Mouse (Mus musculus) fibroblast of lung, adult 2 months (primary cell): Measurements from ENCODE around the gene Nsd1.
A peak's percentile ranks its signal among the peaks of the same experiment; 100 is the strongest.

Source experiments
- DNase-seq: peaks from one replicate; pipeline ENCODE4 v3.0.0-alpha.2; 2011; ENCODE audit warnings: low read depth

Gene Nsd1

GRCm38 (mm10) chr13:55255052-55255652 lies 45.6 kb downstream of the Nsd1 start:
- DNase-seq: no peak

DNA sequence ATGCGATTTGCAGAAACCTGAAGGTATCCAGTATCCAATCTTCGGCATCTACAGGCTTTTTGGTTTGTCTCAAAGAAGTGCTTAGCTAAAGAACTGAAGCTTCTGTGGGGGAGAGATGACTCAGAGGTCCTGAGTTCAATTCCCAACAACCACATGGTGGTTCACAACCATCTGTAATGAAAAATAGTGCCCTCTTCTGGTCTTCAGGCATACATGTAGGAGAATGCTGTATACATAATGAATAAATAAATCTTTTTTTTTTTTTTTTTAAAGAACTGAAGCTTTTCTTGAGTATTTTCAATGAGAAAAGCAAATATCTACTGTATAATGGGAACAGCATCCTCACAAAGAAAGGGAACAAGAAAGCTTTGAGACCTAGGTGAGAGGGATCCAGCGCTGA lies 49.1 kb downstream of the Nsd1 start:
- DNase-seq: no peak

DNA sequence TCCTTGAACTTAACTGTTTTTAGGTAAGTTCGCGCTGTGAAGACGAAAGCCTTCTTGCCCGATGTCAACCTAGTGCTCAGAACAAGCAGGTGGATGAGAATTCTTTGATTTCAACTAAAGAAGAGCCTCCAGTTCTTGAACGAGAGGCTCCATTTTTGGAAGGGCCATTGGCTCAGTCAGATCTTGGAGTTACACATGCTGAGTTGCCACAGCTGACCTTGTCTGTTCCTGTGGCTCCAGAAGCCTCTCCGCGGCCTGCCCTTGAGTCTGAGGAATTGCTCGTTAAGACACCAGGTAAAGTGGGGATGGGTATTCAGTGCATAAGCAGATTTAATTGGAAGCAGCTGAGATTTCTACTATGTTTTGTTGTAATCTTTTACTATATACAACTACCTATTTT lies 51.9 kb downstream of the Nsd1 start:
- DNase-seq: no peak

- no peak for DNase-seq
These were observed 52.5 kb downstream of the Nsd1 start for GRCm38 (mm10) chr13:55262096-55262495.

DNA sequence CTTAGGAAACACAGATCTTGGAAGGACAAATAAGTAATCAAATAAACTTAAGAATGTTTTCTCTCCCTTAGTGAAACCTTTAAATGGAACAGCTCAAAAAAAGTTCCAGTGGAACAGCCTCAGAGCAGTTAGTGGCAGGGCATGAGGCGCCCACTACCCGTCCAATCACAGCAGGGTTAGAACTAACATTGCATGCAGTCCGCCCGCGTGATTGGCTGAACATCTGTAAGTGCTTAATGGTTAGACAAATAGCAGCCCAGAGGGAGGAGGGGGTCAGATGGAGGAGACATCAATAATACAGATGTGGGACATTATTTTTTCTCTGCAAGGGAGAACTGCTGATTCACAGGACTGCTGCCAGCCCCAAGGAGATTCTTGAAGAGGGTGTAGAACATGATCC lies 67.6 kb downstream of the Nsd1 start:
- DNase-seq: no peak

- DNase-seq: no peak
These were observed 68.1 kb downstream of the Nsd1 start for GRCm38 (mm10) chr13:55277646-55278045.

- peak; percentile 9 for DNase-seq
These were observed 79.3 kb downstream of the Nsd1 start for GRCm38 (mm10) chr13:55288854-55289253.

- no peak for DNase-seq
These were observed 87.2 kb downstream of the Nsd1 start for GRCm38 (mm10) chr13:55296760-55297159.

DNA sequence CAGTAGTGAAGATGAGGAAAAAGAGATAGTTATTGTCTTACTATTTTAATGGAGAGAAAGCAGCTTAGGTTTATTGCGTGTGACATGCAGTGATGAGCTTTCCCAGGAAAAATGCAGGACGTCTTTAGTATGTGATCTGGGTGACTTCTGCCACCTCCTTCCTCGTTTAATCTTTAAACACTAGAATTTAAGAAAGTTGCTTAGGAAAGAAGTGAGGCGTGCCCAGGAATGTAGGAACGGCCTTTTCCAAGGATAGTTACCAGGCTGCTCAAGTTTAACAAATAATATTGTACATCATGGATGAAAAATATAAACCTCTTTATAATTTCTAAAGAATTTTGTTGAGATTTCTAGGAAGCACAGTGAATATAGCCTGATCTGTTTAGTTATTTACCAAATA lies 91.3 kb downstream of the Nsd1 start:
- DNase-seq: no peak

- no peak for DNase-seq
These were observed 102.5 kb downstream of the Nsd1 start for GRCm38 (mm10) chr13:55312028-55312630.

GRCm38 (mm10) chr13:55313051-55313450 lies 103.5 kb downstream of the Nsd1 start:
- DNase-seq: no peak

GRCm38 (mm10) chr13:55314891-55315412 lies 105.4 kb downstream of the Nsd1 start:
- DNase-seq: no peak

DNA sequence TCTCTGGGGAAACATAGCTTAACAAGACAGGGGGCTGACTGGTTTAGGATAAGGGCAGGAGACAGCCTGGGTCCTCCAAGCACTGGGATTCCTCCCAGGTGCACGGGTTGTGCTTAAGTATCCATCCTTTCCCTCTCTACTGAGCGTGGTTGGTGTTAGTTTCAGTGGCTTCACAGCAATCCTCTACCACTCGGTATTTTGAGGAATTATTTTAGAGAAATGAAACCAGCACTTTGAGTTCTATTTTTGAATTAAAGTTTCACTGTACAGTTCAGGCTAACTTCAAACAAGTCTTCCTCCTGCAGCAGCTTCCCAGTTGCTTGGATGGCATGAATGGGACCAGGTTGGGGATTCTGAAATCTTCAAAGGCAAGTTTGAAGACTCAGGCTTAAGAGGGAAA lies 108.8 kb downstream of the Nsd1 start:
- DNase-seq: no peak

DNA sequence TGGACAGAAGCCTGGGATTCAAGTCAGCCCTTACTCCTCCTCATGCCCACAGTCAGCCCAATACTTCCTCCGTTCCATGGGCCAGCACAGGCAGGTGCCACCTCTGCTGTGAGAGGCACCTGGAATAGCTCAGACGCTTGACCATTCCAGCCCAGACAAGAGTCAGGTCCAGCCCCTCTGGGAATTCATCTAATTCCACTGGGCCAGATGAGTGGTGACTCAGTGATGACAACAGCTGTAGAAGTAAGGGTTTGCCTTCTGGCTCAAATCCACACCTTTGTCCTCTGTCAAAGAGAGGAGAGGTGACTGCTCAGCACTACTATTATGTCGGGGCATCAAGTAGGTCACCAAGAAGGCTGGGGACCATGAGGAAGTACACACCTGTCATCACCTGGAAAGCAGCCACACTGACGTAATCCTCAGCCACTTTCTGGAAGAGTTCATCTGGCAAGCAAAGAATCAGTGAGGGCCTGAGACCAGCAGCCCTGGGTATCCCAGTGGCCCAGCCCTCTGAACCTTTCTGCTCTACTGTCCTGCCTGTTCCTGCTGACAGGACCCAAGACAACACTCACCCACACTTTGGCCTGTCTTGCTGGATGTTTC lies 110.5 kb downstream of the Nsd1 start, which contains the start of gene Prelid1:
Prelid1 (plus strand) TSS at position 570 of the 603 bp plus-strand sequence.
- no peak for DNase-seq

DNA sequence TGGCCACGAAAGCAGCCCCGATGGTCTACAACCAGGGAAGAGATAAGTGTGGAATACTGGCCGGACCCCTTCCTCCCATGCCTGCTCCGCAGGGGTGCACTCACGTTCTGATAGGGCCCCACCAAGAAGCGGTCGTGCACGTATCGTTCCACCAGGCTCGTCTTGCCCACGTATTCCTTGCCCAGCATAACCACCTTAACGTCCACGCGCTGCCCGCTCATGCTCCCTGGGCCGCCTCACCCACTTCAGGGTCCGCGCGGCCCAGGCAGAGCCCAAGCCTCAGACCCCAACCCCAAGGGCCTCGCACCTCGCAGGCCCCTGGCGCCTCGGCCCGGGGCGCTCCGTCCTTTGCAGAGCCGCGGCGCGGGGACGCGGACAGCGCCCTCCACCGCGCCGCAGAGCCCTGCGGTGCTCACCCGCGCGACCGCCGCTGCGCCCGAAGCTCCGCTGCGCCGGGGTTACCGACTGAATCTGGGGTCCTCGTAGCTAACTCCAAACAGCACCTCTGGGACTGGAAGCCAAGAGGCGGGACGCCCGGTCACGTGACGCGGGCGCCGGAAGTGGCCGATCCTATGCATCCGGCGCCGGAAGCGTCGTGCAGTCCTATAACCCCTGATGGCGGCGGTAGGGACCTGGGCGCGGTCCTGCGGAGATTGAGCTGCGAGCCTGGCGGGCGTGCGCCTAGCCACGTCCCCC lies 112.0 kb downstream of the Nsd1 start, which contains the start of gene Rab24:
Rab24 (minus strand) TSS at position 513 of the 696 bp plus-strand sequence.
- peak; percentile 56 for DNase-seq

- DNase-seq: no peak
These were observed 112.7 kb downstream of the Nsd1 start for GRCm38 (mm10) chr13:55322130-55322825.

DNA sequence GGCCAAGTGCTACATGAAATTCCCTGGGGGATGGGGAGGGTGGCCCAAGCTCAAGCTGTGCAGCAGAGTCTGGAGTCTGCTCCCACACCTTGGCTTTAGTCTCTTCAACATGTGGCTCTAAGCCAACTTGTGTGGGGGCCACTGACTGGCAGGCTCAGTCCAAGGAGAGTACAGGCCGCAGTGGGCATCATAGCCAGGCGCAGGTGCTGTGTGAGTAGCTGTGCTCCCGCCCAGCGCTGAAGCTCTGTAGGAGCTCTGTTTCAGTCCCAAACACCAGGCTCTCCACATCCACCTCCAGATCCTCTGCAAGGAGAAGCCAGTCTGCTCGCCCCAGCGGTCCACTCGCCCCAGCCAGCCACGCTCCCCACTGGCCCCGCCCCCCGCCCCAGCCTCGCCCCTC lies 116.0 kb downstream of the Nsd1 start:
- DNase-seq: no peak

DNA sequence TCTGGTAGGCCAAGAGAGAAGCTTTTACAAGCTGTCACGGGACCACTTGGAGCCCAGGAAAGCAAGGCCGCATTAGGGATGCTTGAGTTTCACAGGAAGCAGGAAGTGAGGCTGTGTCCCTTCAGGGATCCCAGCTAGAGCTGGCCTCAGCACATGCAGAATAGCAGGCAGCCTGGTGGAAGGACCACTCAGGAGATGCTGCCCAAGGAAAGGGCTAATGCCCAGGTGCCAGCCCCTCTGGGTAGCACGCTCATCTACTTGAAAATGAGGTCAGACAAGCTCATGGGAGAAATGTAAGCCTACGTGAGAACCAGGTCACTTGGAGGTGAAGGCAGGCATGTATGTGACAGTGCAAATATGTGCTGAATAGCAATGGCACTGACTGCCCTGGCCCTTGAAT lies 117.6 kb downstream of the Nsd1 start:
- no peak for DNase-seq

DNA sequence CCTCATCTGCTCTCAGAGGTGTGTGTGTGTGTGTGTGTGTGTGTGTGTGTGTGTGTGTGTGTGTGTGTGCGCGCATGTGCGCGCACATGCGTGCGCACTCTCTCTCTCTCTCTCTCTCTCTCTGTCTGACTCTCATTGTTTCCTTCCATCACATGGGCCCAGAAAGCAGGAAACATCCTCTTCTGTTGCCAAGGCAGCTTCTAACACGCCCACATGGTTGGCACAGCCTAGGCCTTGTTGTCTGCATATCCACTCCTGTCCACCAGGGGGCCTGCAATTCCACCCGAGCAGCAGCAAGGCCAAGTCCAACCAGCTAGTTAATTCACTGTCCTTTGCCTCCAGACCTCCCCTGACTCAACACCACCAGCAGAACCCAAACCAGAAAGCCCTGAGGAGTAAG lies 118.1 kb downstream of the Nsd1 start:
- peak; percentile 92 for DNase-seq

- no peak for DNase-seq
These were observed 118.6 kb downstream of the Nsd1 start for GRCm38 (mm10) chr13:55328171-55328570.

DNA sequence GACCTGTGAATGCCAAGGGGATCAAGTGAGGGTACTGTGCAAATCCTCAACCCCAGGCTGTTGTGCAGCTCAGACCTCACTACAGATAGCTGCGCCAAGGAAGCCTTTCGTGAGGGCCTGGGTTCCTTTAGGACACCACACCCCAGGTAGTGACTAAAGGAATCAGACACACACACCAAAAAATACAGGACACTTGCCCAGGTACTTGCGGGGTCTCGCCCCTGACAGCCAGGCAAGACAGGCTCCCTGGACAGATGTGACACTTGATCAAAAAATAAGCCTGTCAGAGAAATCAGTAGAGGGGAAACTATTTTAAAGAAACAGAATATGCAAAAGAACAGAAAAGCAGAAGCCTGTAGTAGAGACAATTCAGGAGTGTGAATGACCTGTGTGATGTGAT lies 119.1 kb downstream of the Nsd1 start:
- DNase-seq: no peak

- DNase-seq: no peak
These were observed 119.6 kb downstream of the Nsd1 start for GRCm38 (mm10) chr13:55329109-55329682.
